Mouse (Mus musculus) spleen, postnatal 10 days (tissue): ENCODE measurements around the gene Tapbpl.
A peak's percentile ranks its signal among the peaks of the same experiment; 100 is the strongest.
"Not testable (repeated sequence)": the region's sequence is repeated elsewhere in the genome, so short reads cannot be mapped to it uniquely, and the experiment has no call there.

Experiments used
- DNase-seq, 2 experiments: peaks; one replicate each; pipeline ENCODE4 v3.0.0; 2021 to 2022; ENCODE audit warnings: low spot score in 2 of 2

Gene Tapbpl

GRCm38 (mm10) chr6:125231117-125232044, at the start of gene Tapbpl:
Gene Tapbpl, minus strand, starts transcription at chr6:125231860.
- peak; percentile 65 to 72 for DNase-seq

- no peak for DNase-seq
Observed at GRCm38 (mm10) chr6:125279729-125280128, 48.1 kb upstream of the Tapbpl start.

- DNase-seq: peak in 1 of 2 experiments; percentile 50
Observed at GRCm38 (mm10) chr6:125274841-125275563, 43.3 kb upstream of the Tapbpl start.

GRCm38 (mm10) chr6:125272228-125272785, 40.6 kb upstream of the Tapbpl start:
- peak in 1 of 2 experiments; percentile 32 for DNase-seq

GRCm38 (mm10) chr6:125271455-125272227, 40.0 kb upstream of the Tapbpl start:
- DNase-seq: peak; percentile 65 to 88

GRCm38 (mm10) chr6:125268799-125269198, 37.1 kb upstream of the Tapbpl start:
- no peak for DNase-seq

- DNase-seq: no peak
Observed at GRCm38 (mm10) chr6:125267469-125267868, 35.8 kb upstream of the Tapbpl start.

- not testable (repeated sequence) for DNase-seq
Observed at GRCm38 (mm10) chr6:125266600-125266999, 34.9 kb upstream of the Tapbpl start.

GRCm38 (mm10) chr6:125266091-125266490, 34.4 kb upstream of the Tapbpl start:
- DNase-seq: no peak

GRCm38 (mm10) chr6:125265239-125265638, 33.6 kb upstream of the Tapbpl start:
- DNase-seq: peak in 1 of 2 experiments; percentile 35

GRCm38 (mm10) chr6:125264219-125264618, 32.6 kb upstream of the Tapbpl start:
- no peak for DNase-seq

GRCm38 (mm10) chr6:125260006-125260555, 28.4 kb upstream of the Tapbpl start:
- DNase-seq: no peak

- DNase-seq: peak in 1 of 2 experiments; percentile 9
Observed at GRCm38 (mm10) chr6:125256222-125256966, 24.7 kb upstream of the Tapbpl start.

GRCm38 (mm10) chr6:125255516-125256044, 23.9 kb upstream of the Tapbpl start:
- DNase-seq: peak in 1 of 2 experiments; percentile 10

GRCm38 (mm10) chr6:125253863-125254715, 22.4 kb upstream of the Tapbpl start:
- DNase-seq: peak in 1 of 2 experiments; percentile 10

- no peak for DNase-seq
Observed at GRCm38 (mm10) chr6:125252711-125253110, 21.1 kb upstream of the Tapbpl start.

- no peak for DNase-seq
Observed at GRCm38 (mm10) chr6:125252285-125252684, 20.6 kb upstream of the Tapbpl start.

GRCm38 (mm10) chr6:125244551-125244950, 12.9 kb upstream of the Tapbpl start:
- DNase-seq: no peak

- peak in 1 of 2 experiments; percentile 35 for DNase-seq
Observed at GRCm38 (mm10) chr6:125241566-125241965, 9.9 kb upstream of the Tapbpl start.
